Mouse (Mus musculus): Measurements from ENCODE around the gene Tmem236.
"Not testable (repeated sequence)": the region's sequence is repeated elsewhere in the genome, so short reads cannot be mapped to it uniquely, and the experiment has no call there.

Gene Tmem236

GRCm38 (mm10) chr2:14192046-14192445 is 17.7 kb downstream of the Tmem236 start:
- DNase-seq (ENCODE audit: low read depth, low spot score), result no peak

GRCm38 (mm10) chr2:14198325-14198903 is 24.1 kb downstream of the Tmem236 start:
- DNase-seq (ENCODE audit: low read depth, low spot score), result not testable (repeated sequence)

- no peak for DNase-seq (ENCODE audit: low read depth, low spot score)
Observed at GRCm38 (mm10) chr2:14199621-14200020, 25.3 kb downstream of the Tmem236 start.

- DNase-seq (ENCODE audit: low read depth, low spot score), result not testable (repeated sequence)
Observed at GRCm38 (mm10) chr2:14200879-14201445, 26.6 kb downstream of the Tmem236 start.

GRCm38 (mm10) chr2:14204308-14204707 is 30.0 kb downstream of the Tmem236 start:
- no peak for DNase-seq (ENCODE audit: low read depth, low spot score)

- no peak for DNase-seq (ENCODE audit: low read depth, low spot score)
Observed at GRCm38 (mm10) chr2:14206798-14207197, 32.5 kb downstream of the Tmem236 start.

- DNase-seq (ENCODE audit: low read depth, low spot score), result no peak
Observed at GRCm38 (mm10) chr2:14210731-14211130, 36.4 kb downstream of the Tmem236 start.

- no peak for DNase-seq (ENCODE audit: low read depth, low spot score)
Observed at GRCm38 (mm10) chr2:14211606-14212005, 37.3 kb downstream of the Tmem236 start.

- DNase-seq (ENCODE audit: low read depth, low spot score), result no peak
Observed at GRCm38 (mm10) chr2:14214764-14215163, 40.4 kb downstream of the Tmem236 start.

- no peak for DNase-seq (ENCODE audit: low read depth, low spot score)
Observed at GRCm38 (mm10) chr2:14216653-14217052, 42.3 kb downstream of the Tmem236 start.

GRCm38 (mm10) chr2:14218126-14218525 is 43.8 kb downstream of the Tmem236 start:
- DNase-seq (ENCODE audit: low read depth, low spot score), result peak; percentile 3

GRCm38 (mm10) chr2:14224387-14224786 is 50.1 kb downstream of the Tmem236 start:
- no peak for DNase-seq (ENCODE audit: low read depth, low spot score)

- DNase-seq (ENCODE audit: low read depth, low spot score), result no peak
Observed at GRCm38 (mm10) chr2:14228495-14228894, 54.2 kb downstream of the Tmem236 start.

- no peak for DNase-seq (ENCODE audit: low read depth, low spot score)
Observed at GRCm38 (mm10) chr2:14229149-14229548, 54.8 kb downstream of the Tmem236 start, which contains the start of gene Mrc1. TSS of gene Mrc1 (plus strand) at chr2:14229392.

- DNase-seq (ENCODE audit: low read depth, low spot score), result no peak
Observed at GRCm38 (mm10) chr2:14229979-14230378, 55.7 kb downstream of the Tmem236 start.

- no peak for DNase-seq (ENCODE audit: low read depth, low spot score)
Observed at GRCm38 (mm10) chr2:14232897-14233296, 58.6 kb downstream of the Tmem236 start.

- no peak for DNase-seq (ENCODE audit: low read depth, low spot score)
Observed at GRCm38 (mm10) chr2:14233983-14234382, 59.7 kb downstream of the Tmem236 start.

- DNase-seq (ENCODE audit: low read depth, low spot score), result no peak
Observed at GRCm38 (mm10) chr2:14235319-14235718, 61.0 kb downstream of the Tmem236 start.

GRCm38 (mm10) chr2:14236920-14237319 is 62.6 kb downstream of the Tmem236 start:
- no peak for DNase-seq (ENCODE audit: low read depth, low spot score)

GRCm38 (mm10) chr2:14237723-14238122 is 63.4 kb downstream of the Tmem236 start:
- no peak for DNase-seq (ENCODE audit: low read depth, low spot score)

- no peak for DNase-seq (ENCODE audit: low read depth, low spot score)
Observed at GRCm38 (mm10) chr2:14239151-14239550, 64.8 kb downstream of the Tmem236 start.

GRCm38 (mm10) chr2:14244157-14244556 is 69.8 kb downstream of the Tmem236 start:
- no peak for DNase-seq (ENCODE audit: low read depth, low spot score)

- no peak for DNase-seq (ENCODE audit: low read depth, low spot score)
Observed at GRCm38 (mm10) chr2:14244668-14245067, 70.3 kb downstream of the Tmem236 start.
